Mouse (Mus musculus) E14TG2a.4 (cell line): Measurements from ENCODE around the gene Hmg20a.

Source experiments
- CTCF ChIP-seq: conservative IDR thresholded peaks from 2 replicates; pipeline ENCODE4 v1.5.1; 2014; ENCODE audit warnings: low read length
- POU5F1 ChIP-seq: IDR thresholded peaks from 2 replicates; pipeline ENCODE4 v1.6.1; 2014; ENCODE audit warnings: low read length, borderline replicate concordance

GRCm38 (mm10) chr9:56420236-56420635 lies 1.8 kb downstream of the Hmg20a start:
- no peak for TF ChIP-seq CTCF
- no peak for TF ChIP-seq POU5F1
